Mouse (Mus musculus): ENCODE measurements around the gene Mmp23.

Mmp23 gene

GRCm38 (mm10) chr4:155601091-155601996 lies 51.8 kb downstream of the Mmp23 start, which contains the start of gene Slc35e2:
Gene Slc35e2 (plus strand): TSS chr4:155601416.
- DNase-seq (ENCODE audit: low spot score), result peak; percentile 95
